10 mouse cellular contexts compared by ENCODE assay signal in the genomic region with DNA sequence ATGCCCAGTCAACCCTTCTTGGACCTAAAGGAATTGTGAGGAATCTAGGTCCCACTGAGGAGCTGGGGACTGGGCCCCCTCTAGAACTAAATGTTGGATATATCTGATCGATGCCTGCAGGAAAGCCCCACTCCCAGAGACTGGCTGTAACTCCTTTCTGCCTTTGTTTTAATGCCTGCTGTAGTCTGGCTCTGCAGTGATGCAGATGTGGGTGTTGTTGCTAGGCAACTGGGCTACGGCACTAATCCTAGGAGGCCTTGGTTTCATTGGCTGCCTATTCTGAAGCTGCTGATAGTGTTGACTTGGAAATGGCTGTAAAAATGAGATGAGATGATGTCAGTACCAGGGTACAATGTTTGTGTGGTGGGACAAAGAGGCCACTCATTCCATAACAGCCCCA.
DNase-seq lines count a peak whose midpoint lies in the region; ATAC-seq lines count a peak whose summit lies in the region.
"Had no signal": no experiment of that assay in that cellular context is flagged by ENCODE, and none has a peak within 500 bp of the region (broad histone marks: within the 10 kb centered on the region; RNA-seq: fewer than 3 reads in every experiment).

No protein-coding gene starts in this region.

- peaks cover 23% of the 10 kb centered on the region for H3K4me1 ChIP-seq in neural tube, embryonic 15.5 days
- no peaks in the 10 kb centered on the region for H3K4me1 ChIP-seq in kidney, embryonic 15.5 days
- H3K4me1 ChIP-seq: embryonic facial prominence, embryonic 15.5 days had no signal

- H3K4me2 ChIP-seq in neural tube, embryonic 15.5 days: no peak overlapping the region
- no peak overlapping the region for H3K4me2 ChIP-seq in kidney, embryonic 15.5 days
- H3K4me2 ChIP-seq: embryonic facial prominence, embryonic 15.5 days had no signal

- peak overlapping the region; percentile 94 for H3K27ac ChIP-seq in neural tube, embryonic 15.5 days (replicated peaks)
- H3K27ac ChIP-seq in kidney, embryonic 15.5 days: no peak overlapping the region
- H3K27ac ChIP-seq: embryonic facial prominence, embryonic 15.5 days had no signal

- peak; percentile 10 for DNase-seq in adrenal gland, postnatal 10 days
- no peak for DNase-seq in adrenal gland, adult 18-20 months (ENCODE audit: low spot score in 2 of 2)
- peak; percentile 71 to 84 for DNase-seq in frontal cortex, postnatal 14 days (ENCODE audit: low spot score in 2 of 2)
- peak; percentile 50 to 93 for DNase-seq in left cerebral cortex, adult 8-10 months (ENCODE audit: low spot score in 2 of 2)
- DNase-seq in gastrocnemius, adult 18-20 months (ENCODE audit: low spot score): no peak
- DNase-seq in gastrocnemius, postnatal 4 days (ENCODE audit: low spot score in 2 of 2): no peak

- H3K9me3 ChIP-seq in neural tube, embryonic 15.5 days (replicated peaks): no peaks in the 10 kb centered on the region
- no peaks in the 10 kb centered on the region for H3K9me3 ChIP-seq in kidney, embryonic 15.5 days (replicated peaks)
- H3K9me3 ChIP-seq: embryonic facial prominence, embryonic 15.5 days; megakaryocyte, embryonic 14.5 days had no signal

- H3K4me3 ChIP-seq in neural tube, embryonic 15.5 days (replicated peaks): no peak overlapping the region
- H3K4me3 ChIP-seq in kidney, embryonic 15.5 days (replicated peaks): no peak overlapping the region
- H3K4me3 ChIP-seq: embryonic facial prominence, embryonic 15.5 days; megakaryocyte, embryonic 14.5 days had no signal

- no peak overlapping the region for H3K9ac ChIP-seq in neural tube, embryonic 15.5 days (replicated peaks)
- no peak overlapping the region for H3K9ac ChIP-seq in kidney, embryonic 15.5 days
- H3K9ac ChIP-seq: embryonic facial prominence, embryonic 15.5 days had no signal

- ATAC-seq in neural tube, embryonic 15.5 days (ENCODE audit: low FRiP score): peak; percentile 97
- no peak for ATAC-seq in kidney, embryonic 15.5 days (replicated peaks; ENCODE audit: low FRiP score)

- 0% methylated on average over 2 of the region's 2 CpGs for WGBS in neural tube, embryonic 15.5 days
- 21% methylated on average over 2 of the region's 2 CpGs for WGBS in kidney, embryonic 15.5 days

- H3K36me3 ChIP-seq in neural tube, embryonic 15.5 days: no peaks in the 10 kb centered on the region
- no peaks in the 10 kb centered on the region for H3K36me3 ChIP-seq in kidney, embryonic 15.5 days
- H3K36me3 ChIP-seq: embryonic facial prominence, embryonic 15.5 days had no signal

- no peaks in the 10 kb centered on the region for H3K27me3 ChIP-seq in neural tube, embryonic 15.5 days (replicated peaks)
- H3K27me3 ChIP-seq in kidney, embryonic 15.5 days: no peaks in the 10 kb centered on the region
- H3K27me3 ChIP-seq: embryonic facial prominence, embryonic 15.5 days had no signal

Comparison
In these comparisons a context has a peak if more than half of its experiments do, and no peak if none do; other contexts are left out.
1. DNase-seq: peak in adrenal gland, postnatal 10 days (single experiment), frontal cortex, postnatal 14 days (2 of 2) and left cerebral cortex, adult 8-10 months (2 of 2); none in adrenal gland, adult 18-20 months (0 of 2), gastrocnemius, adult 18-20 months (single experiment) and gastrocnemius, postnatal 4 days (0 of 2).